Mouse (Mus musculus): ENCODE data around the gene Zfp706.
A peak's percentile ranks its signal among the peaks of the same experiment; 100 is the strongest.
"Not testable (repeated sequence)": the region's sequence is repeated elsewhere in the genome, so short reads cannot be mapped to it uniquely, and the experiment has no call there.

The Zfp706 gene

GRCm38 (mm10) chr15:37007959-37008419 lies 416 bp upstream of the Zfp706 start:
- DNase-seq = no peak

- DNase-seq = peak; percentile 63
Observed at GRCm38 (mm10) chr15:37006475-37007164, 953 bp downstream of the Zfp706 start.

- DNase-seq = no peak
Observed at GRCm38 (mm10) chr15:37005793-37006474, 1.6 kb downstream of the Zfp706 start.

- no peak for DNase-seq
Observed at GRCm38 (mm10) chr15:37004858-37005257, 2.7 kb downstream of the Zfp706 start.

- DNase-seq = no peak
Observed at GRCm38 (mm10) chr15:37002276-37002675, 5.3 kb downstream of the Zfp706 start.

- not testable (repeated sequence) for DNase-seq
Observed at GRCm38 (mm10) chr15:36999602-37000001, 8.0 kb downstream of the Zfp706 start.

GRCm38 (mm10) chr15:36995166-36995565 lies 12.4 kb downstream of the Zfp706 start:
- no peak for DNase-seq

- DNase-seq = no peak
Observed at GRCm38 (mm10) chr15:36994665-36995064, 12.9 kb downstream of the Zfp706 start.

- peak; percentile 19 for DNase-seq
Observed at GRCm38 (mm10) chr15:36993435-36994178, 14.0 kb downstream of the Zfp706 start.

GRCm38 (mm10) chr15:36991353-36991752 lies 16.2 kb downstream of the Zfp706 start:
- DNase-seq = no peak

- no peak for DNase-seq
Observed at GRCm38 (mm10) chr15:36989922-36990321, 17.7 kb downstream of the Zfp706 start.

GRCm38 (mm10) chr15:36988718-36989115 lies 18.9 kb downstream of the Zfp706 start:
- DNase-seq = no peak

GRCm38 (mm10) chr15:36987976-36988717 lies 19.4 kb downstream of the Zfp706 start:
- no peak for DNase-seq

GRCm38 (mm10) chr15:36987211-36987877 lies 20.2 kb downstream of the Zfp706 start:
- peak; percentile 17 for DNase-seq

- DNase-seq = no peak
Observed at GRCm38 (mm10) chr15:36985567-36985925, 22.0 kb downstream of the Zfp706 start.

- DNase-seq = no peak
Observed at GRCm38 (mm10) chr15:36984921-36985566, 22.5 kb downstream of the Zfp706 start.

GRCm38 (mm10) chr15:36983455-36983854 lies 24.1 kb downstream of the Zfp706 start:
- DNase-seq = no peak

GRCm38 (mm10) chr15:36980238-36980637 lies 27.3 kb downstream of the Zfp706 start:
- no peak for DNase-seq

GRCm38 (mm10) chr15:36979488-36980201 lies 27.9 kb downstream of the Zfp706 start:
- peak; percentile 67 for DNase-seq

- no peak for DNase-seq
Observed at GRCm38 (mm10) chr15:36979159-36979487, 28.4 kb downstream of the Zfp706 start.

GRCm38 (mm10) chr15:36977823-36978222 lies 29.8 kb downstream of the Zfp706 start:
- no peak for DNase-seq
